Mouse (Mus musculus) brain, embryonic 14.5 days (tissue): Measurements from ENCODE around the gene Slc16a6. TPM values are rescaled to one million over a fixed set of nuclear protein-coding genes. Genes with fewer than 3 reads are reported as not detected.
"Not testable (repeated sequence)": the region's sequence is repeated elsewhere in the genome, so short reads cannot be mapped to it uniquely, and the experiment has no call there.

Experiments
- DNase-seq: peaks from one replicate; pipeline ENCODE4 v3.0.0-alpha.2; 2011; ENCODE audit warnings: low read depth
- CTCF ChIP-seq: fragments of 200-500 bp; IDR thresholded peaks from 2 replicates; pipeline ENCODE4 v1.5.1; 2012; ENCODE audit warnings: inconsistent platforms, mild to moderate bottlenecking, moderate library complexity, borderline replicate concordance; ENCODE audit not compliant: insufficient read depth, insufficient read length; ENCODE audit errors: extremely low read depth
- POLR2A ChIP-seq: fragments of 200-500 bp; IDR thresholded peaks from 2 replicates; pipeline ENCODE4 v1.6.1; 2012; ENCODE audit warnings: mild to moderate bottlenecking, inconsistent platforms, borderline replicate concordance; ENCODE audit not compliant: poor library complexity, insufficient read depth, insufficient read length, severe bottlenecking; ENCODE audit errors: extremely low read depth
- polyA plus RNA-seq: library from polyadenylated mRNA; depleted of rRNA; stranded (reverse); fragments of >200 nt; gene quantifications from 2 replicates; pipeline ENCODE4 v1.2.3, GENCODE M21; 2012

The Slc16a6 gene
- polyA plus RNA-seq, 1 experiment: 3.2 TPM

DNA sequence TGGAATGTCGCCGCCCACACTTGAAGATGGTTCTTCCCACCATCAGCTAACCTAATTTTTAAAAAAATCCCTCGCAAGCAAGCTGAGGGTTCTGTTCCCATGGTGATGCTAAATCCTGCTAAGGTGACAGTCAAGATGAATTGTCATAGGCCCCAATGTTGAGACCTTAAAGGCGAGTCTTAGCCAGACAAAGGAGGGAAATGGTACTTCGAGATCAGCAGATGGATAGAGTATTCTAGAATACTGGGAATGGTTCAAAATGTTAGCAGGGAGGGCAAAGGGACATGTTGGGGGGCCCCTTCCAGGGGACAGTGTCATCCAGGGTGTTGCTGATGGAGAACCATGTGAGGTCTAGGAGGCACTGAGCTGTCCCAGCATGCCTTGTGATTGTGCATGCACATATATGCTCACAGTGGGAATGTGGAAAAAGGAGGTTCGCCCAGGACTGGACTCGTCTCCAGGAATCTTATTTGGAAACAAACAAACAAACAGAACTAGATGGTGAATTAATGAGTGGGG, 23.1 kb upstream of the Slc16a6 start:
- no peak for DNase-seq
- TF ChIP-seq POLR2A (no peak), CTCF (no peak)

DNA sequence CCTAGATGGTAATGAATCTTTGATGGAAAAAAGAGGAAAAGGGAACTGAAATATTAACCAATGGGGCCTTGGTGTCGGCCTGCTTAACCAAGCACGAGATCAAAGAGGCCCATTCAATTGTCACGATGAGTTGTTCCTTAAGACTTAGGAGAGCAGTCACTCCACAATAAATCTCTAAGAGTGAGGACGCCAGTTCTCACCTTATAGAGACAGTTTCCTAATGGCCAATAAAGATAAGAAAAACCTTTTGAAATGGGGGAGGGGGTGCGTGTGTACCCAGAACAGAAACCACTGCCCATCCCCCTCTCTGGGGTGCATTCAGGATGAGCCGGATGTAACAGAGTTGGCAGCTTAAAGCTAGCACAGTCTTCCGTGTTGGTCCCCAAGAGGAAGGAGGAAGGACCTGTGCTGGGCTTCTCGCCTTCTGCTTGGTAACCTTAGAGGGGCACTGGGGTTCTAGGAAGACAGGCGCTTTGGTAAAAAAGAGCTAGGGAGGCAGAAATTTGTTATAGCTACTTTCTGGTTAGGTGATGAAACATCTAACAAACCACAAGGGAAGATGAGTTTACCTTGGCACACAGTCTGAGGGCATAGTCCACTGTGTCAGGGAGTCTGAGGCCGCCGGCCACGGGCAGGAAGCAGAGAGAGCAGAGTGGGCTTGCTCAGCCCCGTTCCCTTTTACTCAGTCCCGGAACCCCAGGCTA, 22.5 kb upstream of the Slc16a6 start:
- DNase-seq: no peak
- no peak for TF ChIP-seq CTCF

- DNase-seq: no peak
- TF ChIP-seq POLR2A: no peak
- TF ChIP-seq CTCF: no peak
Measured at GRCm38 (mm10) chr11:109494890-109495770, 21.7 kb upstream of the Slc16a6 start.

DNA sequence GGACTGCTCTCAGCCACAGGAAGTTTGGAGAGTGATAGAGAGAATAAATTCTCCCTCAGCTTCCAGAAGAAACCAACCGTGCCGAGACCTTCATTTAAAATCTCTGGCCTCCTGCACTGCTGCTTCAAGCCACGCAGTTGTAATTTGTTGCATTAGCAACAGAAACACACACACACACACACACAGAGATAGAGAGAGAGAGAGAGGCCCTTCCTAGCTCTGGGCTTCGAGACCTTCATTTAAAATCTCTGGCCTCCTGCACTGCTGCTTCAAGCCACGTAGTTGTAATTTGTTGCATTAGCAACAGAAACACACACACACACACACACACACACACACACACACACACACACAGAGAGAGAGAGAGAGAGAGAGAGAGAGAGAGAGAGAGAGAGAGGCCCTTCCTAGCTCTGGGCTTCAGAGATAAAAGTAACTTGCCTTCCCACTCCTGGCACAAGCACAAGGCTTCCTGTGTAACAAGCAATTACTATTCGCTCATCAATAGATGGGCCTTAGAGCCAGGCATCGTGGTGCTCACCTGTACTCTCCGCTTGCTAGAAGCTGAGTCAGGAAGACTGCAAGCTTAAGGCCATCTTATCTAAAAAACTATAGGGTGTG, 19.6 kb upstream of the Slc16a6 start:
- not testable (repeated sequence) for DNase-seq

- TF ChIP-seq POLR2A: no peak
- TF ChIP-seq CTCF: no peak
- no peak for DNase-seq
Measured at GRCm38 (mm10) chr11:109491844-109492243, 18.4 kb upstream of the Slc16a6 start.

DNA sequence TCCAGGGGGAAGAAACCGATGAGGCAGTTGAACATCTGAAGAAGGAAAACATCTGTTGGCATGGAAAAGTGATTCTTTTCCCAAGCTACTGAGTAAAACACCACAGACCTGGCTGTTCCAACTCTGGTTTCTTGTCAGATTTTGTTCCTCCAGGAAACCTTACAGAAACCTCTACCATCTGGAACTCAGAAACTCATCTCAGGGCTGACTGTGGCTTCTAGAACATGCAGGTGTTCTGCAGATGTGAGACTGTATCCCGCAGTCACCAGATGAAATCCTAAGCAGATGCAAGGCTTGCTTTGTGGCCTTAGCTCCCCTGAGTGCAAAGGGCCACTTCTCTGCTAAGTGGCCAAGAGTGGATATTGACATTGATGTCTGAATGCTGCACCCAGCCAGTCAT, 16.4 kb upstream of the Slc16a6 start:
- DNase-seq: no peak

GRCm38 (mm10) chr11:109487991-109488684, 14.7 kb upstream of the Slc16a6 start:
- no peak for DNase-seq
- no peak for TF ChIP-seq POLR2A

More for the DNA sequence above, 16.4 kb upstream of the Slc16a6 start:
- TF ChIP-seq CTCF (no peak), POLR2A (no peak)

DNA sequence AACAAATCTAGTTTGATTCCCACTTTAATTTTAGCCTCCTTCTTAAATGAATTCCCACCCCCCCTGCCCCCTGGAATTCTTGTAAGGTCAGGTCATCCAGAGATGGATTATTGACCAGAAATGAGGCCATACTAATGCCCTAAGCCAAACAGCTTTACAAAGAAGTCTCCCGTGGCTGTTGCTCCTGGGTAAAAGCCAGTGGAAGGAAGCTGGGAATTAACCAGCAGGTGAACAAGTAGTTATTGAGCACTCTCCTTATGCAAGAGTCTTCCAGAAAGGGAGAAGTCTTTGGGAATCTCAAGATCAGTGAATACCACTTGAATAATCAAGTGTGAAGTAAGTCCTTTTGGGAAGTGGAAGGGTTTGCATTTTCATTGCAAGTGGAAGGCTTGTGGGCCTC, 13.7 kb upstream of the Slc16a6 start:
- no peak for DNase-seq
- no peak for TF ChIP-seq POLR2A
- TF ChIP-seq CTCF: no peak

GRCm38 (mm10) chr11:109485398-109486045, 12.1 kb upstream of the Slc16a6 start:
- no peak for DNase-seq
- no peak for TF ChIP-seq CTCF
- no peak for TF ChIP-seq POLR2A

- no peak for DNase-seq
- TF ChIP-seq POLR2A (no peak), CTCF (no peak)
Measured at GRCm38 (mm10) chr11:109480440-109480839, 7.0 kb upstream of the Slc16a6 start.
